In the genomic region with DNA sequence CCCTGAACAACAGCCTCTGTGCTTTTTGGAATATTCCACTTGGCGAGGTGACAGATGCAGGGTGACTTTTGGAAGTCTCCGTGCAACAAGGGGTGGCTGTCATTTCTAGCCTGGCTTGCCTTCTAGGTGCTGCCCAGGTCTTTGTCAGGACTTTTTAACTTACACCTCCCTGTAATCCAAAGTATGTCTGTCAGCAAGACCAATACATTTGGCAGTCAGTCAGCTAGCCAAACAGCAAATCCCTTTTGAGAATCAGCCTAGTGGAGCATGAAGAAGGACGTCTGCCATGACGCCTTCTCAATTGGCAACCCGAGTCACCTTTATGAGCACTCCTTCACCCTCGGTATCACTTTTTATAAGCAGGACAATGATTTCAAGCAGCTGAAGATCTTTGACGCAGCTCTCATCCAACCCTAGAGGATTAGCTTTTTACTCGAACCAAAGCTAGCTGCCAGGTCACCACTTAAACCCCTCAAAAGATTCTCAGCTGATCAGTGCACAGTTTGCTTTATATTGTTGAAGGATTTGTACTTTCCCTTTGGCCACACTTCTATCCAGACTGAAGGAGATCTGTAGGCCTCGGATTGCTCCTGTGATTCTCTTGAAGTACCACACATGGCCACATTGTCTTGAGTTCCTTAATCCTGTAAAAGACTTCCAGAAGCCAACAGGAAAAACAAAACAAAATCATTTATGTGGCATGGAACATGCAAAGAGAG, we compare ENCODE assay signal across 25 mouse cellular contexts.
A peak's percentile ranks its signal among the peaks of the same experiment; 100 is the strongest.
DNase-seq lines count a peak whose midpoint lies in the region; ATAC-seq lines count a peak whose summit lies in the region.
"Had no signal": no experiment of that assay in that cellular context is flagged by ENCODE, and none has a peak within 500 bp of the region (broad histone marks: within the 10 kb centered on the region; RNA-seq: fewer than 3 reads in every experiment).

No protein-coding gene starts in this region.

- DNase-seq in embryo, embryonic 10 days (ENCODE audit: low spot score) = peak; percentile 5
- DNase-seq in embryo, embryonic 11 days = no peak
- DNase-seq in heart, adult 8-10 months (ENCODE audit: low spot score) = no peak
- peak; percentile 19 for DNase-seq in midbrain, embryonic 10.5 days (ENCODE audit: low spot score)
- DNase-seq in heart, postnatal 4 days = peak; percentile 25
- no peak for DNase-seq in liver
- DNase-seq: adrenal gland, postnatal 14 days; cerebellum, adult 11 months; gastrocnemius, postnatal 10 days; kidney, adult 9 months; kidney, postnatal 25 days; liver, embryonic 13.5 days; lung, embryonic 14.5 days; right cerebral cortex, postnatal 4 days; thymus, adult 2 months had no signal

- no peaks in the 10 kb centered on the region for H3K27me3 ChIP-seq in heart, embryonic 13.5 days (replicated peaks)
- H3K27me3 ChIP-seq in midbrain, embryonic 10.5 days (ENCODE audit: low read depth, poor library complexity, severe bottlenecking) = peaks cover 54% of the 10 kb centered on the region
- no peaks in the 10 kb centered on the region for H3K27me3 ChIP-seq in midbrain, embryonic 15.5 days (replicated peaks)
- H3K27me3 ChIP-seq: embryonic facial prominence, embryonic 13.5 days; intestine, embryonic 15.5 days; liver, embryonic 13.5 days; midbrain, embryonic 12.5 days had no signal

- no peaks in the 10 kb centered on the region for H3K9me3 ChIP-seq in heart, embryonic 13.5 days
- no peaks in the 10 kb centered on the region for H3K9me3 ChIP-seq in midbrain, embryonic 10.5 days (replicated peaks)
- H3K9me3 ChIP-seq in midbrain, embryonic 15.5 days = no peaks in the 10 kb centered on the region
- H3K9me3 ChIP-seq: embryonic facial prominence, embryonic 13.5 days; intestine, embryonic 15.5 days; liver, embryonic 13.5 days; midbrain, embryonic 12.5 days had no signal

- H3K4me1 ChIP-seq in heart, embryonic 13.5 days = peaks cover 23% of the 10 kb centered on the region
- H3K4me1 ChIP-seq in midbrain, embryonic 10.5 days = peaks cover 13% of the 10 kb centered on the region
- 0 out of 2 replicates have a peak, but pooled peaks cover 4% of the 10 kb centered on the region for H3K4me1 ChIP-seq in midbrain, embryonic 15.5 days
- H3K4me1 ChIP-seq: intestine, embryonic 15.5 days; liver, embryonic 13.5 days had no signal

- H3K9ac ChIP-seq in heart, embryonic 13.5 days = no peak overlapping the region
- no peak overlapping the region for H3K9ac ChIP-seq in midbrain, embryonic 15.5 days
- H3K9ac ChIP-seq: embryonic facial prominence, embryonic 13.5 days; hindbrain, embryonic 14.5 days; intestine, embryonic 15.5 days; liver, embryonic 13.5 days; lung, embryonic 14.5 days; midbrain, embryonic 12.5 days had no signal

- H3K4me2 ChIP-seq in heart, embryonic 13.5 days = peak overlapping the region; percentile 30
- no peak overlapping the region for H3K4me2 ChIP-seq in midbrain, embryonic 15.5 days
- H3K4me2 ChIP-seq: embryonic facial prominence, embryonic 13.5 days; hindbrain, embryonic 14.5 days; intestine, embryonic 15.5 days; liver, embryonic 13.5 days; lung, embryonic 14.5 days; midbrain, embryonic 12.5 days had no signal

- WGBS in heart, embryonic 13.5 days = 45% methylated on average over 9 of the region's 9 CpGs
- WGBS in midbrain, embryonic 10.5 days = 20% methylated on average over 9 of the region's 9 CpGs
- 14% methylated on average over 9 of the region's 9 CpGs for WGBS in midbrain, embryonic 15.5 days

- no peak overlapping the region for H3K4me3 ChIP-seq in heart, embryonic 13.5 days
- H3K4me3 ChIP-seq in midbrain, embryonic 10.5 days = no peak overlapping the region
- no peak overlapping the region for H3K4me3 ChIP-seq in midbrain, embryonic 15.5 days
- H3K4me3 ChIP-seq: embryonic facial prominence, embryonic 13.5 days; heart, adult 2 months; intestine, embryonic 15.5 days; left cerebral cortex, adult 2 months; liver, embryonic 13.5 days; midbrain, embryonic 12.5 days had no signal

- ATAC-seq in heart, embryonic 13.5 days (ENCODE audit: extremely low read depth, insufficient number of reproducible peaks, low FRiP score, low TSS enrichment) = no peak
- ATAC-seq in midbrain, embryonic 15.5 days (replicated peaks) = no peak
- ATAC-seq: intestine, embryonic 15.5 days had no signal

- no peaks in the 10 kb centered on the region for H3K36me3 ChIP-seq in heart, embryonic 13.5 days
- H3K36me3 ChIP-seq in midbrain, embryonic 10.5 days = no peaks in the 10 kb centered on the region
- H3K36me3 ChIP-seq in midbrain, embryonic 15.5 days (replicated peaks) = no peaks in the 10 kb centered on the region
- H3K36me3 ChIP-seq: embryonic facial prominence, embryonic 13.5 days; G1E; intestine, embryonic 15.5 days; liver, embryonic 13.5 days; midbrain, embryonic 12.5 days had no signal

- H3K27ac ChIP-seq in heart, embryonic 13.5 days (replicated peaks) = peak overlapping the region; percentile 32; the same call in 1 of the 2 replicates
- H3K27ac ChIP-seq in midbrain, embryonic 10.5 days (replicated peaks) = no peak overlapping the region
- H3K27ac ChIP-seq in midbrain, embryonic 15.5 days = no peak overlapping the region
- H3K27ac ChIP-seq: embryonic facial prominence, embryonic 13.5 days; heart, adult 2 months; hindbrain, embryonic 14.5 days; intestine, embryonic 15.5 days; left cerebral cortex, adult 2 months; liver, embryonic 13.5 days; macrophage; midbrain, embryonic 12.5 days had no signal

Comparison
In these comparisons a context has a peak if more than half of its experiments do, and no peak if none do; other contexts are left out.
1. DNase-seq: peak in embryo, embryonic 10 days (single experiment), midbrain, embryonic 10.5 days (single experiment) and heart, postnatal 4 days (single experiment); none in embryo, embryonic 11 days (single experiment), heart, adult 8-10 months (single experiment) and liver (single experiment).